Mouse (Mus musculus) embryo, embryonic 11.5 days (tissue): ENCODE measurements at regions not wholly inside any gene's neighbourhood (a gene's known extent, or its start where the extent isn't known, plus 50 kb on each side); places are given as distances from the start of the nearest gene placed in this dataset.
A peak's percentile ranks its signal among the peaks of the same experiment; 100 is the strongest.
"Not testable (repeated sequence)": the region's sequence is repeated elsewhere in the genome, so short reads cannot be mapped to it uniquely, and the experiment has no call there.

Experiments
- DNase-seq: peaks from one replicate; pipeline ENCODE4 v3.0.0-alpha.2; 2012; ENCODE audit warnings: low read depth, low spot score

DNA sequence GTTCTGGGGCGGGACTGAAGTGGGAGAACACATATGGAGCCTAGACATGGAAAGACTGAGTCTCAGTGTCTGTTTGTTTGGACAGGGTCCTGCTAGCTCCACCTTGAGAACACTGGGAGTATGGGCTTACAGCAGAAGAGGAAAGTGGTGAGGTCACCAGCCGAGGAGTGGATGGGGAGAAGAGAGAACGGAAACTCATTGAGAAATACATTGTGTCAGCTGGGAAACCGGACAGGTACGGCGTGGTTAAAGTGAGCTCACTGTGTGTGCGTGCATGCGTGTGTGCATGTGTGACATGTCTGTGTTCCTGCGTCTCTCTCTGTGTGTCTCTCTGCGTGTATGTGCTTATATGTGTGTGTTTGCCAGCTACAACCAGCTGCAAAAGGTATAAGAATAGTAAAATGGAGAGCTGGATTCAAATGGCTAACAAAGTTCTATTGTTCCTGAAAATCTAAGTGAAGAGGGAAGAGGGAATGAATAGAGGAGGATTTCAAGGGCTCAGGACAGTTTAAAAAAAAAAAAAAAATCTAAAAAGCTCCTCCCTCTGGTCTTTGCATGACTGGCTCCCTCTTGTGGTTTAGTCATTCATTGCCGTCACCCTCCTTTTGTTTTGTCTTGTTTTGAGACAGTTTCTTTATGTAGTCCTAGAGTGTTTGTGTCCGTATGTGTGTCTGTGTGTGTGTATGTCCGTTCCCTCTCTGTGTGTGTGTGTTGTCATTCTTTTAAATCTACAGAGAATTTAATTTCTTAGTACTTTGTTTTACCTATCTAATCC, 52.0 kb upstream of the Ak4 start:
- DNase-seq = peak; percentile 52

DNA sequence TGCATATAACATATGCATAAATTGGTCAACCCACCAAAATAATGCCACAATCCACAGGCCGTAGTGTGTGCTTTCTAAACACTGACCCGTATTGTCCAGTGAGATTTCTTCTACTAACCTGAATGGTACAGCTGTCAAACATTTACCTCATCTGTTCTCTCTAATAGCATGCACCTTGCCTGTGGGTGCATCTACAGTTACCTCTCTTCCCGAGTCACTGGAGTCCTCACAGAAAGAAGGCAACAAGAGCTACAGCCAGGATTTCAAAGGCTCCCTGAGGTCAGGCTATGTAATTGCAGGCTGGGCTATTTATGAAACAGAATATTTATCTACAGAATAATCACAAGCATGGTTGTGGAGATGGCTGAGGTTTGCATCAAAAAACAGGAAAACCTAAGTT, 53.8 kb upstream of the Ak4 start:
- no peak for DNase-seq

DNA sequence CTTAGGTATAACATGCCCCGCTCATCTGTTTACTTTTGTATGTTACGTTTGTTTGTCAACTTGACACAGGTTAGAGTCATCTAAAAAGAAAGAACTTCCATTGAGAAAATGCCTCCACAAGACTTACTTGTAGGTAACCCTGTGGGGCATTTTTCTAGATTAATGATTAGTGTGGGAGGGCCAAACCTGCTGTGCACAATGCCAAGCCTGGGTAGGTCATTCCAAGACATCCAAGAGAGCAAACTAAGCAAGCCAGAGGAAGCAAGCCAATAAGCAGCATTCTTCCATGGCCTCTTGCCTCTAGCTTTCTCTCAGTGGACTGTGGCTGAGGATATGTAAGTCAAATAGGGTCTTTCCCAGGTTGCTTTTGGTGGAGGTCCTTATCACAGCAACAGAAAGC, 54.4 kb upstream of the Ak4 start:
- DNase-seq = no peak

DNA sequence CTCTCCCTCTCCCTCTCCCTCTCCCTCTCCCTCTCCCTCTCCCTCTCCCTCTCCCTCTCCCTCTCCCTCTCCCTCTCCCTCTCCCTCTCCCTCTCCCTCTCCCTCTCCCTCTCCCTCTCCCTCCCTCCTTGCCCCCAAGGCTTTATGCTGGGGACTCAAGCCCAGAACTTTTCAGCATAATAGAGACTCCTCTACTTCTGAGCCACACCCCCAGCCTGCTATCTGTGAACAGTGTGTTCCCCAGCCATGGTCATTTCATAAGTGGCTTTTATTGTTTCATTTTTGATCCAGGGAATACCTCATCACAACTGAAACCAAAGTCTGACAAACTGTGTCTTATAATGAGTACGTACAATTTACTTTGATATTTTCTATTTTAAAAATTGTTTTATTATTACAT, 55.8 kb upstream of the Ak4 start:
- not testable (repeated sequence) for DNase-seq

DNA sequence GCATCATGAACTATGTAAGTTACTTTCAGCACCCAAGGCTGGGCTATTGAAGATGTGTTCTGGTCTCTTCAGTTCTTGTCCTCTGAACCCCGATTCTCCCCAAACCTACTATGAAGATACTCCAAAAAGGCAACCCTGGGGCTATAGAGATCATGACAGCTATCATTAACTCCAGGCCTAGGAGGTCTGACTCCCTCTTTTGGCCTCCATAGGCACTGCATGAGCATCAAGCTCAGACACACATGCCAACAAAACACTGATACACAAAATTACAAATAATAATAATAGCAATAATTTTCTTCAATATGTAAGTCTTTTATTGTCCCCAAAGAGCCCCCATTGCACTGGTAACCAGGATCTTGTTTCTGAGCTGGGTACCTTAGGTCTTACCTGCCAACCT, 57.3 kb upstream of the Ak4 start:
- DNase-seq = no peak

DNA sequence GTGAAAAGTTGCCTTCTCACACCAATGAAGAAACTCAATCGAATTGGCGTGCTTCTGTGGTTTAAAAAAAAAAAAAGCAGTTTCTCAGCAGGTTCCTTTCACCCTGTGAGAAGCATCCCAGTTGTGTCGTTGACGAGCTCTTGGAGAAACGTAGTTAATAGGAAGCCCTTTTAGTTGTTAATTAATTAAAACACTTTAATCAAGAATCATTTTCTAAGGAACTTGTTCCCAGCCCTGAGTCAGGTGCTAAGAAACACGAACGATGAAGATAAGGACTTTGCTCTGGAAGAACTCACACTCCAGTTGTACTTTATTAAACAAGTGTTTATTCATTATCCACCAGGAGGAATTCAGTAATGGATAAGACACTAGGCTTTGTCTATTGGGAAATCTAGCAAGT, 58.8 kb upstream of the Ak4 start:
- DNase-seq = no peak

DNA sequence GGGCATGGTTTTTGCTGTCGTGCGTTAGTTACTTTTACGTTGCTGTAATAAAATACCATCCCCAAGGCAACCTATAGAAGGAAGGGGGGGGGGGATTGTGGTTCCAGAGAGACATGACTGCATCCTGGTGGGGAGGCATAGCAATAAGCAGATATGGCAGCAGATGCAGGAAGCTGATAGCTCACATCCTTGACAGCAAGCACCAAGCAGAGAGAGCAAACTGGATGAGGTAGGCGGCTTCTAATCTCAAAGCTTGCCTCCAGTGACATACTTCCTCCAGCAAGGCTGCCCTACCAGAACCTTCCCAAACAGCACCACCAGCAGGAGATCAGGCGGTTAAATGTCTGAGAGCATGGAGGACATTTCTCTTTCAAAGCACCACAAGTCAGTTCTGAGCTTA, 60.0 kb upstream of the Ak4 start:
- DNase-seq = no peak

DNA sequence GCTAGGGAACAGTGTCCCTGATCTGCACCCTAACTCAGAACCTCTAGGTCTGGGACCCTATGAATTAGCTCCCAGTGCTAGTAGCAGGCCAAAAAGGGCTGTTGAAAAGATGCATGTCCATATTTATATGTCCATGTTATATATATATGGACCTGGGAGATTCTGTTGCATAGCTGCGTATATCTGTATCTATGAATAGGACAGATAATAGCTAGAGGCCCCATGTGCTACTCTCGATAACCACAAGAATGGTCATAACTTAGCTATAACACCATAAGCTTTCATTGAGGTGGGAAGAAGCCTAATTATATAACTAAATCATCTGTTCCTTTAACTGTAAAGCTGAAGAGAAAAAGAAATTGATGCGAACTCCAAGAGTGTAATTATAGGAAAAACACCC, 60.6 kb upstream of the Ak4 start:
- DNase-seq = no peak

DNA sequence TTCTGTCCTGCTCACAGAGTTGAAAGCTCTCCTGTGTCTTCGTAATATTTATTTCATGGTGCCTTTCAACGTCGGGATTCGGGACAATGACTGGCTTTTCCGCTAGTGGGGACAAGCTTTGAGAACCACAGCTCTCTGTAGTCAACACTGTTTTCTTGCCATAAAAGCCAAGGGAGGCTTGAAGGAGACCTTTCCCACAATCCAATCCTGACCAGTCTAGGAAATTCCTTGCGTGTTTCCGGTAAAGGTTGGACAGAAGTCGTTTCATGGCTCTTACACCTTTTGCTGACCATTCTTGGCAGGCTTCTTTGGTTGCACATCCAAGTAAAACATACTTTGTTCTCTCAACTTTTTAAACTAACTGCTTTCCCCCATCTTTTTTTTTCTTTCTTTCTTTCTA, 61.2 kb upstream of the Ak4 start:
- no peak for DNase-seq

DNA sequence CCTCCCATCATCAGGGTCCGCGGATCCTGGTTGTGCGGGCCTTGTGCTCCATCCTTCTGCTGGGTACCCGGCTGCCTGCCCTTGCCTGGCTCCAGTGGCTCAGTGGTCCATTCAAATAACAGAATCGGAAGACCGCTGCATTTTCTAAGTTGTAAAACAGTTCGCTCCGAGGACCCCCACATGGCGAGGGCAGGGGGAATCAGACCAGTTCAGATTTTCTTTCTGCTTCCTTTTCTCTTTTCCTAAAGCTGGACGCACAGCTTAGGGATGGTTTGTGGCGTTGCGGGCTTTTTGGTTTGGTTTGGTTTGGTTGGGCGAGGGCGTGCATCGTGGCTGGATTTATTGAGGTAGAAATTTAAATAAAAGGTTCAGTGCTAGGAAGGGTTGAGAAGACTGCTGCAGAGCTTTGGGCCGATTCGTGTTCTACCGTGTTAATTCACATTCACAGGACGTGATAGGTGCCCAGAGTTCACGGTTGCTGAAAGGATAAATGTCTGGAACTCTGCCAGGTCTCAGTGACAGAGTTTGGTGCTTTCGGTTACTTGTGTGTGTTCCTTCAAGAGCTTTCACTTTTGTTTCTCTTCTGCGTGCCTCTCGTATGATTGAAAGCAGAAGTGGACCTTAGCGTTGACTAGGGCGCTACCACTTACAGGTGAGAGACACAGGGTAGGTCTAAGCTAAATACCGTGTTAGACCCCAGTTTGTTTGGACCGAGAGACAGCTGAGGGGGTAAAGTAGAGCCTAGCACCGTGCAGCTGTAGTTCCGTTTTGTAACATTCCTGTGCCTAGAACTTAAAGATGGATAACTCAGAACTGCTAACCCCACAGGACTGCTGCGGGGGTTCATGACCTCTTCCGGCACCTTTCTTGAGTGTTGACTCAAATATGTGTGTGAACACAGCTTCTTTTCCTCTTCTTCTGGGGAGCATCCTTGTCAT, 61.9 kb upstream of the Ak4 start:
- DNase-seq = no peak

DNA sequence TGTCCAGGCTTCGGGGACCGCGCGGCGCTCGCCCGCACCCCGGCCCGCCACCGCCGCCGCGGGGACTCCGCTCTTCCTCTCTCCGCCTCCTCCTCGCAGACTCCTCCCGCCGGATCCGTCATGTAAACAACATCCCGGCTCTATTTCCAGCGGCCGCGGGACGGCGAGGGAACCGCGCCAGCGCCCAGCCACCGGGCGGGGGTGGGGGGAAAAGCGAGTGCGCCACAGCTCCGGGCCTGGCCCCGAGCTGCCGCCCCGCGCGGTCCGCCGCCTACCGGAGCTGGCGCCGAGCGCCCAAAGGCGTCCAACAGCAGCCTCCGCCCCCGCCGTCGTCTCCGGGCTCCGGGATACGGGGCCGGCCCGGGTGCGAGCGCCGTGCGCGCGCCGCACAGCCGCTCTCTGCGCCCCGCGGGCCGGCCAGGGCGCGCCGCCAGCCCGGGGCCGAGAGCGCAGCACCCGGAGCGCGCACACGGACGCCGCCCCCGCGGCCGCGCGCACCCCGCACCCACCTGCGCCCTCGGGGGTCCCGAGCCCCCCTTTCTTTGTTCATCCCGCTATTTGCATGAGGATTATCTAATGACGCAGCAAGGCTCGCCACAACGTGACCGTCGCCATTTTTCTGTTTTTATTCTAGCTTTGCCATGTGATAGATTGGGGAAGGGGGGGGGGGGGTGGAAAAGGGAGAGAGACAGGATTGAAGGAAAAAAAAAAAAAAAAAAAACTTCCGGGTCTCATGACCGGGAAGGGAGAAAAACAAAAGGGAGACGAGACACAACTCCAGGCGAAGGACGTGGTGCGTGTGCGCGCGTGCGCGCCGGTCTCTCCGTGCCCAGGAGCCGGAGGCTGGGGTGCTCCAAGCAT, 62.8 kb upstream of the Ak4 start:
- peak; percentile 66 for DNase-seq

DNA sequence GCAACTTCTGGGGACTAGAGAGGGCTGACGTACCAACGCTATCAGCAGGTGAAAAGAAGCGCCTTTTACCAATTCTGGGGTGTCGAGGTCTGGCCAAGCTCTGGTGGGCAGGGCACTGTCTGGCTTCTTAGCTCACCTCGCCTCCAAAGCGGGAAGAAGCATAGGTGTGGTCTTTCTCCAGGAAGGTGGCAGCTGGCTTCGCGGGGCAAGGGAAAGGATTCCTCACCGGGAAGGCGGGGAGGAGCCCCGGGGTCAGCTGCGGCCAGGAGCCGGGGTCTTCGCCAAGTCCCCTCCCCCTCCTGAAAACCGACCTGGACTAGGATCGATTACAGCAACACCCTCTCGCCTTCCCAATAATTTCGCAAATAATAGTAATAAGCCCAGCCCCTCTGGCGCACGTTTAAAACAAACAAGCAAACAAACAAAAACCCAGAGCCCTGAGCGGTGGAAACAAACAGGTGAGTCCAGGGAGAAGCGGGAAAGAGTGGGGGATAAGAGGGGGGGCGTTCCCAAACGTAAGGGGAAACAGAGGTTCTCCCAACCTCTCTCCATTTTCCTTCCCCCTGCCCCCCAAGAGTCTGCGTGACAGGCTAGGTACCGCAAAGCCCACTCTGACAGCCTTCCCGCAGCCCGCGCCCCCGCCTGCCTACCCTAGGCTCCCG, 63.5 kb upstream of the Ak4 start:
- DNase-seq = no peak

DNA sequence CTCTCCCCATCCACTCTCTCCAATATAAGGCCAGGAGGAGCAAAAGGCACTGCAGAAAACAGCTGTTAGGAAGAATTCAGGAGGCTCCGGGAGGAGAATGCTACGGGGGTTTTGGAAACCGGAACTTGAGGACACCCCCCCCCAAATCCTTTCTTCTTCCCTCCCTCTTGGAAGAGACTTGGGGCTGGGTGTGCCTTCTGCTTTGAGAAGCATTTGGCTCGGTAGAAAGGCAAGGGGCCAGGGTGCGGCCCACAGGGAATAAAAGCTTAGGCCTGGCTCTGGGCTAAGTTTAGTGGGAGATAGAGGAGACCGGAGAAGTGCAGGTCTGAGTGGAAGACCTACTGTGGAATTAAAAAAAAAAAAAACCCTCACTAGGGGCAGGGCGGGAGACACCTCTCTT, 64.1 kb upstream of the Ak4 start:
- no peak for DNase-seq

DNA sequence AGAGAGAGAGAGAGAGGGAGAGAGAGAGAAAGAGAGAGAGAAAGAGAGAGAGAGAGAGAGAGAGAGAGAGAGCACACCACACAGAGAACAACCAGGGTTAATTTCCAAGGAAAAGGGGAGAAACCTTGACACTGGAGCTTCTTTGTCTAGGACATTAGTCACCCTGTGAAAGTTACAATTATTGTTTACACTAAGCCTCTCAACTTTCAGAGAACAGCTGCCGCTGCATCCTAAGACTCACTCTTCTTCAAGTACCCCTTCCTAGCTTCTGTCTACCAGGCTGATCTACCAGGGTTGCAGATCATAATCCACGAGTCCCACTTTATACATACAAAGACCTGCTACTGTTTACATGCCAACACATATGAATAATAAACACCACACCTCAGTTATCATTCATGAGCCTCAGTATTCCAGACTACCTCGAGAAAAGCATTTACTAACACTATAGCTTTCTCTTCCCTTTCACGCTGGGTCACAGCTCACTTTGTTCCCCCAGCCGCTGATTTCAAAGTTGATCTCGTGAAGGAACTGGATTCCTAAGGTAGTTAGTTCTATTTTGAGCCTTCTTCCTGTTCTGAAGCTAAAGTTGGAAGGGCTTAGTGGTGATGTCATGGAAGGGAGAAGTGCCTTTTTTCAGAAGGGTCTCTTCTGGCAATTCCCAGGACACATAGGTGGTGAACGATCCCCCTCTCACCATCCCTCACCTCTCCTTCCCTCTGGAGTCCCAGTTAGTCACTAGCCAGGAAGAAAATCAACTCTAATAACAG, 64.8 kb upstream of the Ak4 start:
- DNase-seq = no peak

DNA sequence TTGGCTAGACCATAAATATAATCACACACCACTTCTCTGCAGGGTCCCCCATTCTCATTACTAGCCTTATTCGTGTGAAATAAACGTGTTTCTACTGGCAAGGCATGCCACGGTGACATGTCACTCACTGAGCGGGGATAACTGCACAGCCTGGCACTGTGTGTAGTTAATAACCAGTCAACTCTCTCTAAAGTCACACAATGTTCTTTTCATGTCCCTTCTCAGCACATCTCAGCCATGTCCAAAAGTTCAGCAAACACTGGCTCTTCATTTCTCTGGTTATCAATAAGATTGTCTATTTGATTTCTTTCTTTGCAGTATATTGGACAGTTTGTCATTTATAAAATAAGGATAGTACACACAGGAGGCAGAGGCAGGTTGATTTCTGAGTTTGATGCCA, 66.9 kb upstream of the Ak4 start:
- no peak for DNase-seq

DNA sequence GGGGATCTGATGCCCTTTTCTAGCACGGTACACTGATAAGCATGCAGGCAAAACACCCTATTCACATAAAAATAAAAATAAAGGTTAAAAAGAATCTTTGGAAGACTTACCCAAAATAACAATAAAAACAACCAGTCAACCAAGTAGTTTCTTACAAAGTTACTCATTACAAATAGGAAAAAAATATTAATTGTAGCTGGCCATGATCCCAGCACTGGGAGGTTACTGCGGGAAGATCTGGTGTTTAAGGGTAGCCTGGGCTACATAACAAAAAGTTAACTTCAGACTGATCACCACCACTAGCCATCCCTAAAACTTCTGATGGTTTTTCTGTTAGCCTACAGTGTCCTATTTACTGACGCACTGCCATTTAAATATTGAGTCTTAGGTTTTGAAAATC, 67.4 kb upstream of the Ak4 start:
- DNase-seq = no peak

DNA sequence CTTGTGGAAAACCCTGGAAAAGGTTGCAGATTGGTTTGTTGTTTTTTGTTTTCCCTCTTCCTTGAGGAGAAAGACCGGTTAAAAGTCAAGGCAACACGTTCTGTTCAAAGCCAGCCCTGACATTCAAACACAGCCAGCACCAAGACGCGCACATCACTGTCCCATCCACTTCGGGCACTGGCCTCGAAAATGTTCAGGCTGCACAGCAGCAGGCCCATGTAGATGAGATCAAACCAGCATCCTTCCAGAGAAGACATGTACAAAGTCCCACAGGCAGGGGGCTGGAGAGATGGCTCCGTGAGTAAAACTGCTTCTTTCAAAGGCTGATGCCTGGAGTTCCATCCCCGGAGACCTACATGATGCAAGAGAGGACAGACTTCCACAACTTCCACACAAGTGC, 68.4 kb upstream of the Ak4 start:
- no peak for DNase-seq

DNA sequence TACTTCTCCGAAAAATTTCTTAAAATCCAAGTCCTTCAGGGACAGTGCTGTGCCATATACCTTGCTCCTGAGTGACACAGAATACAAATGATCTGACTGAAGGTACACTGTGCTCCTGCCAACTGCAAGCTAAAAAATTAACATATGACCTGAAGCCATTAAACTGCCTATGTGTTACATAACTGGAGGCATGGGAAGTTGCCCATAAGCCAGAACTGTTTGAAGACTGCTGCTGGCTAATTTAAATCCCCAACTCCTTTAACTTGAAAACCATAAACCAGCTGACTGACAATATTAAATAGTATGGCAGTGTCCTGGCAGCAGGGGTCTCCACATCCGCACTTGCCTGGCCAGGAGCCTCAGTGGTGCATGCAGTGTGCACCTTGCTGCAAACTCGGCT, 68.9 kb upstream of the Ak4 start:
- DNase-seq = no peak

DNA sequence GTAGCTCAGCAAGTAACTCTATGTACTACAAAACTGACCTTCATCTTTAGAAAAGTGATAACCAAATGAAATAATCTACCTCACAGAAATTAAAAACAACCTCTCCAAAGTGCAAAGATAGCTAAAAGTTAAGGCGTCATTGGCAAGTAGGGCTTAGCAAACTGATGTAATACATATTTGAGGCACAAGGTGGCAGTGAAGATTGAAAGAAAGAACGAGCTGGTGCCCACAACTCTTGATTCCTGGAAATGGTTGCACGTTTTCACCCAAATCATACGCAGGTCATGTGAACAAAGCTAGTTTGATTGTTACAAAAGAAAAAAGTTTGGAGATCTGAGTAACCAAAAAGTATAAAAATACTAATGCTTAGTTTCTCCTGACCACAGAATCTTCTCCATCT, 69.7 kb upstream of the Ak4 start:
- peak; percentile 40 for DNase-seq

DNA sequence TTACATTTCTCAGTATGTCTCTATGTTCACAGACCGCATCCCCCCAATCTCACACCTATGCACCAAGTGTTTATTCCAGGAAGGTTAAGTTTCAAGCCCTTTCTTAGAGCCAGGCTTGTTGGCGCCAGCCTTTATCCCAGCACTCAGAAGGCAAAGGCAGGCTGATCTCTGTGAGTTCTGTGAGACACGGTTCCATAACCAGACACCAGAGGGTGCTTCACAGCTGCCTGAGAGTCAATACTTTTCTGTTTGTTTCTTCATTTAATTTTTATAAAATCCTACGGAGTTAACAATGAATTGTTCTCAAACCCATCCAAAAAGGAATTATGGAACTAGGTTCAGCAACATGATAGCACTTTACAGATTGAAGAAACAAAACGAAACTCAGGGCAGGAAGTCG, 71.8 kb upstream of the Ak4 start:
- DNase-seq = no peak
